Mouse (Mus musculus): Measurements from ENCODE around the gene Ralgps1. TPM values are rescaled to one million over a fixed set of nuclear protein-coding genes. Genes with fewer than 3 reads are reported as not detected.
"Not testable (repeated sequence)": the region's sequence is repeated elsewhere in the genome, so short reads cannot be mapped to it uniquely, and the experiment has no call there.

Gene Ralgps1
- polyA plus RNA-seq, 1 experiment from 2014 or later = 3.2 TPM

DNA sequence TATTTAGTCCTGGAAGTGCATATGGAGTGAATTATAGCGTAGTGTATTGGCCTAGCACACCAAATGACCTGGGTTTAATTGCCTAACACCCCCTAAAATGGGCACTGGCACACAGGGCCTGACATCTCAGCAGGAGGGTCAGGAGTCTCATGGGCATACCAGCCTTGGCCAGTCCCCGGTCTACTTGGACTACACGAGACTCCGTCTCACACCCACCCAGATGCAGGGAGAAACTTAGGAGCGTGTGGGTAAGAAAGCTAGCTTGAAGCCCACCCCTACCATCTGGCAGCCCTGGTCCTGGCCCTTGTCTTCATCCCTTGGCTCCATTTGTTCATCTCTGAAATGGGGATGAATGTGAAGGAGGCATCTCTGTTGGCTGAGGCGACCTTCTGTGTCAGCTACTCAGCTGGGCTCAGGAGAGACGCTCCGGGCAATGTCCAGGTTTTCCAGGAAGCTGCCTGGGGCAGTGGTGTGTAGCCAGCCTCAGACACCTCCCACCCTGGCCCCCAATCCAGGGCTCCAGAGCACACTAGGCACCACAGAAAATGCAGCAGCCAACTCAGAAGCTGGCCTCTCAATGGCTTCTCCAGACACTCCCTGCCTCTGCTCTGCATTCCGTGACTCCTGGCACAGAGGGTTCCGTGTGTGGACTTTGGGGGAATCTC, 150.5 kb downstream of the Ralgps1 start:
- Histone ChIP-seq H3K4me3 (replicated peaks) (no peak overlapping the region), H3K9me3 (replicated peaks) (no peaks in the 10 kb centered on the region), H3K9ac (no peak overlapping the region), H3K36me3 (peaks cover 3% of the 10 kb centered on the region; the same call in 1 of the 2 replicates), H3K27me3 (no peaks in the 10 kb centered on the region), H3K4me1 (peaks cover 65% of the 10 kb centered on the region), H3K4me2 (replicated peaks) (no peak overlapping the region), H3K27ac (replicated peaks) (no peak overlapping the region; the same call in 1 of the 2 replicates)
- no peak for ATAC-seq (ENCODE audit: insufficient number of reproducible peaks, low FRiP score, low TSS enrichment, low read depth)
- WGBS = 77% methylated on average over 10 of the region's 10 CpGs

DNA sequence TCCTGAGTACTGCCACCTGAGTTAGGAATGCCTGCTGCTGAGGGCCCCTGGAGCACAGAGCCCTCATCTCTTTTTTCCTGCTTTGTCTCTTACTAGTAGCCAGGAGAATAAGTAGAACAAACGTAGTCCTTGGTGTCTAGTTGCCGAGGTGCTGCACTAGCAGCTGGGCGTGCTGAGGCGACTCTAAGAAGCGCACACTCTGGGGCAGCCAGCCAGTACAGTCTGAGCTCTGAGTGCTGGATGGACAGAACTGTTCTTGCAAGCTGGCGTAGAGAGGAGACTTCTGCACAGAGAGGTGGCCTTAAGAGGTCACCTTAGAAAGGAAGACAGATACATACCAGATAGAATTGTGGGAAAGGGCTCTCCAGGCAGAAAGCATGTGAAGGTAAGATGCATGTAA, 151.0 kb downstream of the Ralgps1 start:
- H3K27me3 ChIP-seq = no peaks in the 10 kb centered on the region
- H3K9ac ChIP-seq = no peak overlapping the region
- peaks cover 70% of the 10 kb centered on the region for H3K4me1 ChIP-seq
- H3K4me3 ChIP-seq (replicated peaks) = no peak overlapping the region
- no peaks in the 10 kb centered on the region for H3K9me3 ChIP-seq (replicated peaks)
- no peak for ATAC-seq (ENCODE audit: insufficient number of reproducible peaks, low FRiP score, low TSS enrichment, low read depth)
- H3K4me2 ChIP-seq (replicated peaks) = no peak overlapping the region
- peaks cover 2% of the 10 kb centered on the region; the same call in 1 of the 2 replicates for H3K36me3 ChIP-seq
- WGBS = 46% methylated on average over 6 of the region's 6 CpGs
- peak overlapping the region; percentile 65; the same call in 1 of the 2 replicates for H3K27ac ChIP-seq (replicated peaks)

DNA sequence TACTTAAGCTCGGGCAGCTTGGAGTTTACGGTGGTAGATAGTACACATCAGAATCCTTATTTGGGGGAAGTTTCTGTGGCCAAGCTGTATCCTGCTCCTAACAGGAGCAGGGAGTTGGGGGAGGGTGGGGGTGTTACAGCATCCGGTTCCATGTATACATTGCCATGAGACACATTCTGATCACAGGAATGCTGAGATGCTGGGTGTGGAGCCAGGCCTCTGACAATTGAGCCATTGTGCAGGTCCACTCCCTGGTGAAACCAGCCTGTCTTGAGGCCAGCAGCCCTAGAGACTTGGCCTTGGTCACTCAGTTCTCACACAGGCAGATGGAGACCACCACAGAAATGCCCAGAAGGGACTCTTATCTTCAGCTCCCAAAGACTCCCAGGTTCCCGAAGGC, 151.6 kb downstream of the Ralgps1 start:
- Histone ChIP-seq H3K27ac (replicated peaks) (peak overlapping the region; percentile 65; the same call in 1 of the 2 replicates), H3K4me1 (peaks cover 72% of the 10 kb centered on the region), H3K4me2 (replicated peaks) (no peak overlapping the region)

GRCm38 (mm10) chr2:33218903-33219625, 152.2 kb downstream of the Ralgps1 start:
- no peak overlapping the region for H3K4me3 ChIP-seq (replicated peaks)
- no peak overlapping the region for H3K9ac ChIP-seq
- H3K9me3 ChIP-seq (replicated peaks) = no peaks in the 10 kb centered on the region
- no peak overlapping the region for H3K4me2 ChIP-seq (replicated peaks)
- H3K36me3 ChIP-seq = no peaks in the 10 kb centered on the region
- H3K4me1 ChIP-seq = peaks cover 72% of the 10 kb centered on the region
- H3K27ac ChIP-seq (replicated peaks) = no peak overlapping the region
- WGBS = 64% methylated on average over 11 of the region's 11 CpGs
- no peak for ATAC-seq (ENCODE audit: insufficient number of reproducible peaks, low FRiP score, low TSS enrichment, low read depth)
- H3K27me3 ChIP-seq = no peaks in the 10 kb centered on the region

More for the DNA sequence above, 151.6 kb downstream of the Ralgps1 start:
- no peak for ATAC-seq (ENCODE audit: insufficient number of reproducible peaks, low FRiP score, low TSS enrichment, low read depth)
- Histone ChIP-seq H3K27me3 (no peaks in the 10 kb centered on the region), H3K36me3 (no peaks in the 10 kb centered on the region), H3K4me3 (replicated peaks) (no peak overlapping the region), H3K9ac (no peak overlapping the region), H3K9me3 (replicated peaks) (no peaks in the 10 kb centered on the region)
- WGBS = 67% methylated on average over 4 of the region's 4 CpGs

DNA sequence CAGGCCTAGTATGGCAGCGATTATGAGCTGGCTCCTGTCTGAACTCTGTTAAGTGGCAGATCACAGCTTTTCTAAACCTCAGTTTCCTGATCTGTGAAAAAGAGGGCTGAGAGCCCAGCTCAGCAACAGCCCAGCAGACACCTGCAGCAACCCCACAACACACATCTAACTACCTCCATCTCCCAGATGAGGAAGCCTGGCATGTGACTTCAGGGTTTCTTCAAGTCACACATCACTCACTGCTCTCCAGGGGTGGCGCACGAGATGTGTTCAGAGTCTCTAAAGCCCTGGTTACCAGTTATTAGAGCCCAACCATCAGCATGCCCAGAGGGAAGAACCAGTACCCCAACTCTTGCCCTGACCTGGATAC, 153.9 kb downstream of the Ralgps1 start:
- no peaks in the 10 kb centered on the region for H3K27me3 ChIP-seq
- peak overlapping the region; percentile 57 for H3K4me3 ChIP-seq (replicated peaks)
- H3K4me2 ChIP-seq (replicated peaks) = peak overlapping the region; percentile 85
- no peak for ATAC-seq (ENCODE audit: insufficient number of reproducible peaks, low FRiP score, low TSS enrichment, low read depth)
- peaks cover 64% of the 10 kb centered on the region for H3K4me1 ChIP-seq
- no peaks in the 10 kb centered on the region for H3K9me3 ChIP-seq (replicated peaks)
- 45% methylated on average over 3 of the region's 3 CpGs for WGBS
- H3K36me3 ChIP-seq = no peaks in the 10 kb centered on the region
- no peak overlapping the region for H3K27ac ChIP-seq (replicated peaks)
- H3K9ac ChIP-seq = peak overlapping the region; percentile 76; the same call in 1 of the 2 replicates

- 10% methylated on average over 18 of the region's 18 CpGs for WGBS
- ATAC-seq (ENCODE audit: insufficient number of reproducible peaks, low FRiP score, low TSS enrichment, low read depth) = no peak
- H3K4me1 ChIP-seq = peaks cover 64% of the 10 kb centered on the region
These were observed 154.5 kb downstream of the Ralgps1 start for GRCm38 (mm10) chr2:33216645-33217424.

GRCm38 (mm10) chr2:33215700-33216509, 155.4 kb downstream of the Ralgps1 start, which contains the start of gene Angptl2:
Gene Angptl2 (plus strand): TSS chr2:33216069.
- H3K9ac ChIP-seq = peak within 1 kb of the TSS; percentile 76
- H3K27me3 ChIP-seq = no peaks in the 10 kb centered on the region
- H3K36me3 ChIP-seq = no peaks in the 10 kb centered on the region
- peaks cover 60% of the 10 kb centered on the region for H3K4me1 ChIP-seq
- peak within 1 kb of the TSS; percentile 92 for H3K27ac ChIP-seq (replicated peaks)
- 1% methylated on average over 22 of the region's 22 CpGs for WGBS
- H3K9me3 ChIP-seq (replicated peaks) = no peaks in the 10 kb centered on the region
- peak; percentile 95 for ATAC-seq (ENCODE audit: insufficient number of reproducible peaks, low FRiP score, low TSS enrichment, low read depth)
- peak within 1 kb of the TSS; percentile 57 for H3K4me3 ChIP-seq (replicated peaks)
- H3K4me2 ChIP-seq (replicated peaks) = peak within 1 kb of the TSS; percentile 85

More at GRCm38 (mm10) chr2:33216645-33217424, 154.5 kb downstream of the Ralgps1 start:
- Histone ChIP-seq H3K27me3 (no peaks in the 10 kb centered on the region), H3K4me2 (replicated peaks) (peak overlapping the region; percentile 85), H3K9me3 (replicated peaks) (no peaks in the 10 kb centered on the region), H3K36me3 (no peaks in the 10 kb centered on the region), H3K4me3 (replicated peaks) (peak overlapping the region; percentile 57), H3K27ac (replicated peaks) (peak overlapping the region; percentile 92), H3K9ac (peak overlapping the region; percentile 76)

- no peaks in the 10 kb centered on the region for H3K36me3 ChIP-seq
- peaks cover 53% of the 10 kb centered on the region for H3K4me1 ChIP-seq
- H3K4me2 ChIP-seq (replicated peaks) = peak overlapping the region; percentile 85
- no peaks in the 10 kb centered on the region for H3K27me3 ChIP-seq
- peak overlapping the region; percentile 92 for H3K27ac ChIP-seq (replicated peaks)
- H3K9ac ChIP-seq = no peak overlapping the region; the same call in 1 of the 2 replicates
- H3K4me3 ChIP-seq (replicated peaks) = peak overlapping the region; percentile 57
- no peaks in the 10 kb centered on the region for H3K9me3 ChIP-seq (replicated peaks)
- 67% methylated on average over 5 of the region's 5 CpGs for WGBS
- no peak for ATAC-seq (ENCODE audit: insufficient number of reproducible peaks, low FRiP score, low TSS enrichment, low read depth)
These were observed 156.0 kb downstream of the Ralgps1 start for GRCm38 (mm10) chr2:33215177-33215699.

- H3K4me1 ChIP-seq = peaks cover 23% of the 10 kb centered on the region
- H3K9ac ChIP-seq; H3K27ac ChIP-seq (replicated peaks); H3K36me3 ChIP-seq; H3K4me2 ChIP-seq (replicated peaks); H3K4me3 ChIP-seq (replicated peaks); ATAC-seq (ENCODE audit: insufficient number of reproducible peaks, low FRiP score, low TSS enrichment, low read depth); H3K9me3 ChIP-seq (replicated peaks); H3K27me3 ChIP-seq: not testable (repeated sequence)
- whole genome bisulfite sequencing = 81% methylated on average over 11 of the region's 11 CpGs
These were observed 160.0 kb downstream of the Ralgps1 start for GRCm38 (mm10) chr2:33211263-33211662.

DNA sequence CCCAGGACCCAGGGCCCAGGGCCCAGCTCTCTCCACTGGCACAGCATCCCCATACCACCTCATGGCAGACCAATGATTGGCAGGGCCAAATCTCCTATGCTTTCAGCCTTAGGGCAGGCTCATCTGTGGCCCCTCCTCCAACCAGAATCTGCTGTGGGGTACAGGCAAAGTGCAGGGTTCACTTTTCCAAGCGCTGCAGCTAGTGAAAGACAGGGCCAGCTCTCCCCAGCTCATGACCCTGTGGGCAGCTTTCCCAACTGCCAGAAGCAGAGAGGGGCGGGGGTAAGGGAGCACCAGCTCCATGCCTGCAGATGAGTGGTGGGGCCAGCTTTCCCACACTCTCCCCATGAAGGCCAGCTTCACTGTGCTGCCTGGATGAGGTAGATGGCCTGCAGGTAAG, 160.4 kb downstream of the Ralgps1 start:
- no peak overlapping the region for H3K4me2 ChIP-seq (replicated peaks)
- no peak overlapping the region for H3K9ac ChIP-seq
- peaks cover 20% of the 10 kb centered on the region for H3K4me1 ChIP-seq
- H3K27ac ChIP-seq (replicated peaks) = no peak overlapping the region
- no peaks in the 10 kb centered on the region for H3K27me3 ChIP-seq
- H3K36me3 ChIP-seq = no peaks in the 10 kb centered on the region
- ATAC-seq (ENCODE audit: insufficient number of reproducible peaks, low FRiP score, low TSS enrichment, low read depth) = no peak
- H3K4me3 ChIP-seq (replicated peaks) = no peak overlapping the region
- no peaks in the 10 kb centered on the region for H3K9me3 ChIP-seq (replicated peaks)
- 56% methylated on average over 2 of the region's 2 CpGs for WGBS

Measured in embryonic facial prominence, embryonic 15.5 days (tissue).